Mouse (Mus musculus) olfactory bulb, adult 2 months (tissue): ENCODE data around the gene Iqgap2.

Experiments
- CTCF ChIP-seq: fragments of 200-500 bp; IDR thresholded peaks from 2 replicates; pipeline ENCODE4 v1.5.1; 2012; ENCODE audit warnings: low read depth, mild to moderate bottlenecking, low read length, moderate library complexity; ENCODE audit not compliant: insufficient read depth
- POLR2A ChIP-seq: fragments of 200-500 bp; IDR thresholded peaks from 2 replicates; pipeline ENCODE4 v1.6.1; 2012; ENCODE audit warnings: mild to moderate bottlenecking, low read depth, low read length, moderate library complexity; ENCODE audit not compliant: insufficient read depth

- TF ChIP-seq POLR2A (no peak), CTCF (no peak)
These were observed 306.8 kb downstream of the Iqgap2 start for GRCm38 (mm10) chr13:95584898-95585297.
